Mouse (Mus musculus): Measurements from ENCODE around the gene Ocln. TPM values are rescaled to one million over a fixed set of nuclear protein-coding genes. Genes with fewer than 3 reads are reported as not detected.

Ocln gene
- 0.44 and 0.50 TPM in 2 replicates for polyA plus RNA-seq (2012; ENCODE audit: insufficient read depth, insufficient read length, missing spikeins)

DNA sequence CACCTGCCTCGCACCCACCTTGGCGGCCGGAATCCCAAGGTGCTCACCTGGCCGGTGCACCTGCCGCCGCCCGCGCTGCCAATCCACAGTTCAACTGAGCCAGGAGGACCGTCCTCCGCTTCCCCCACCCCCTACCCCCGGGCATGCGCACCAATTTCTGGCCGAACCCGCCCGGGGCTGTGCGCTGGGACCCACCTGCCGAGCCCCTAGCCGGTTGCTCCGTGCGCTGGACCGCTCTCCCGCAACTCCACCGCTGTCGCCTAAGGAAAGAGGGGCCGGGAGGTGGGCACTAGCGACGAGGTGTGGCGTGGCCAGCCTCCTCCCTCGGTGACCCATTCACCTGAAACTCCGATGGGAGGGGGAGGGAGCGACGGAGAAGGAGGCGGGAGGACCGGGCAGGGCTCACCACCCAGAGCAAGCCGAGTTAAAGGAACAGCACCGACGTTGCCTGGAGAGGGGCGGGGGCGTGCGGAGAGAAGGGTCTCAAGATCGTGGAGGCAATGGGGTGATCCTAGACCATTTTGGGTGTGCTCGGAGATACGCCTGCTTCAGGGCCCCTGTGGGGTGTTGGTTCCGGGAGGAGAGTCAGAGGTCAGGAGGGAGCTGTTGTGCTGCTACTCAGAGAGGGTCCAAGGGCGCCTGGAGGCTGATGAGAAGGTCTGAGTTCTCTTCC, at the start of gene Ocln:
TSS of gene Ocln (minus strand) at position 350 of the 673 bp plus-strand sequence.
- H3K4me3 ChIP-seq (ENCODE audit: insufficient read depth, low read length), result peak within 1 kb of the TSS; percentile 55
- TF ChIP-seq CTCF (IDR thresholded peaks at IDR 0.05; ENCODE audit: low read depth, low read length), result no peak
- TF ChIP-seq POLR2A (IDR thresholded peaks at IDR 0.05; ENCODE audit: borderline replicate concordance, low read depth, low read length), result no peak
- no peak within 1 kb of the TSS for H3K27ac ChIP-seq (ENCODE audit: insufficient read depth, low read depth, low read length)
- no peaks in the 10 kb centered on the region for H3K4me1 ChIP-seq (ENCODE audit: control insufficient read depth, insufficient read depth, low read length)

- TF ChIP-seq POLR2A (IDR thresholded peaks at IDR 0.05; ENCODE audit: borderline replicate concordance, low read depth, low read length) (no peak), CTCF (IDR thresholded peaks at IDR 0.05; ENCODE audit: low read depth, low read length) (no peak)
- H3K4me1 ChIP-seq (ENCODE audit: control insufficient read depth, insufficient read depth, low read length), result peaks cover 13% of the 10 kb centered on the region
- H3K4me3 ChIP-seq (ENCODE audit: insufficient read depth, low read length), result no peak overlapping the region
- no peak overlapping the region for H3K27ac ChIP-seq (ENCODE audit: insufficient read depth, low read depth, low read length)
Observed at GRCm38 (mm10) chr13:100601034-100601433, 48.5 kb upstream of the Ocln start.

GRCm38 (mm10) chr13:100600317-100600716, 47.8 kb upstream of the Ocln start:
- no peak overlapping the region for H3K4me3 ChIP-seq (ENCODE audit: insufficient read depth, low read length)
- no peak overlapping the region for H3K27ac ChIP-seq (ENCODE audit: insufficient read depth, low read depth, low read length)

GRCm38 (mm10) chr13:100597284-100597683, 44.8 kb upstream of the Ocln start:
- H3K27ac ChIP-seq (ENCODE audit: insufficient read depth, low read depth, low read length), result no peak overlapping the region
- H3K4me3 ChIP-seq (ENCODE audit: insufficient read depth, low read length), result no peak overlapping the region
- TF ChIP-seq POLR2A (IDR thresholded peaks at IDR 0.05; ENCODE audit: borderline replicate concordance, low read depth, low read length), result no peak
- TF ChIP-seq CTCF (IDR thresholded peaks at IDR 0.05; ENCODE audit: low read depth, low read length), result no peak
- H3K4me1 ChIP-seq (ENCODE audit: control insufficient read depth, insufficient read depth, low read length), result peaks cover 12% of the 10 kb centered on the region

More at GRCm38 (mm10) chr13:100600317-100600716, 47.8 kb upstream of the Ocln start:
- peaks cover 13% of the 10 kb centered on the region for H3K4me1 ChIP-seq (ENCODE audit: control insufficient read depth, insufficient read depth, low read length)
- TF ChIP-seq POLR2A (IDR thresholded peaks at IDR 0.05; ENCODE audit: borderline replicate concordance, low read depth, low read length), result no peak
- no peak for TF ChIP-seq CTCF (IDR thresholded peaks at IDR 0.05; ENCODE audit: low read depth, low read length)

GRCm38 (mm10) chr13:100595552-100595885, 43.0 kb upstream of the Ocln start:
- H3K4me3 ChIP-seq (ENCODE audit: insufficient read depth, low read length), result no peak overlapping the region

DNA sequence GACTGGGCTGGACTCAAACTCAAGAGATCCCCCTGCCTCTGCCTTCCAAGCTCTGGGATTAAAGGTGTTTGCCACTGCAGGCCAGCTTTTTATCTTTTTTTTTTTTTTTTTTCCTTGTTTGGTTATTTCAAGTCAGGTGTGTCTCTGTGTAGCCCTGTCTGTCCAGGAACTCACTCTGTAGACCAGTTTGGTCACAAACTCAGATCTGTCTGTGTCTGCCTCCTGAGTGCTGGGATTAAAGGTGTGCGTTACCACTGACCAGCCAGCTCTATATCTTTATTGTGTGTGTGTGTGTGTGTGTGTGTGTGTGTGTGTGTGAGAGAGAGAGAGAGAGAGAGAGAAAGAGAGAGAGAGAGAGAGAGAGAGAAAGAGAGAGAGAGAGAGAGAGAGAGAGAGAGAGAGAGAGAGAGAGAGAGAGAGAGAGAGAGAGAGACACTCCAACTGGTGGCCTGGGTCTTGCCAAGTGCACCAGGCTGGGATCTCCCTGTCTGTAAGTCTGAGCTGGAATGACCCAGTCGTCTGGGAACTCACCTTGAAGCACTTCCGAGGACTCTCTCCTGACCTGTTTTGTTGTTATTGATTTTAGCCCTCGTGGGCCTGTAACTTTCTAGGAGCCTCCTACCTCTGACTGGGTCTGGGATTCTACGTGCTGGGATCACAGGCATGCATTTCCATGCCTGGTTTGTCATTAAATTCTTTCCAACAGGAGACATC, 42.5 kb upstream of the Ocln start:
- Histone ChIP-seq H3K4me3 (ENCODE audit: insufficient read depth, low read length) (no peak overlapping the region), H3K27ac (ENCODE audit: insufficient read depth, low read depth, low read length) (no peak overlapping the region), H3K4me1 (ENCODE audit: control insufficient read depth, insufficient read depth, low read length) (peaks cover 4% of the 10 kb centered on the region; the same call in 1 of the 2 replicates)
- TF ChIP-seq CTCF (IDR thresholded peaks at IDR 0.05; ENCODE audit: low read depth, low read length) (no peak), POLR2A (IDR thresholded peaks at IDR 0.05; ENCODE audit: borderline replicate concordance, low read depth, low read length) (no peak)

More at GRCm38 (mm10) chr13:100595552-100595885, 43.0 kb upstream of the Ocln start:
- H3K4me1 ChIP-seq (ENCODE audit: control insufficient read depth, insufficient read depth, low read length), result peaks cover 4% of the 10 kb centered on the region; the same call in 1 of the 2 replicates
- no peak for TF ChIP-seq POLR2A (IDR thresholded peaks at IDR 0.05; ENCODE audit: borderline replicate concordance, low read depth, low read length)
- no peak for TF ChIP-seq CTCF (IDR thresholded peaks at IDR 0.05; ENCODE audit: low read depth, low read length)
- H3K27ac ChIP-seq (ENCODE audit: insufficient read depth, low read depth, low read length), result no peak overlapping the region

GRCm38 (mm10) chr13:100594041-100594792, 41.7 kb upstream of the Ocln start:
- TF ChIP-seq POLR2A (IDR thresholded peaks at IDR 0.05; ENCODE audit: borderline replicate concordance, low read depth, low read length) (no peak), CTCF (IDR thresholded peaks at IDR 0.05; ENCODE audit: low read depth, low read length) (no peak)
- peak overlapping the region; percentile 80 for H3K27ac ChIP-seq (ENCODE audit: insufficient read depth, low read depth, low read length)

DNA sequence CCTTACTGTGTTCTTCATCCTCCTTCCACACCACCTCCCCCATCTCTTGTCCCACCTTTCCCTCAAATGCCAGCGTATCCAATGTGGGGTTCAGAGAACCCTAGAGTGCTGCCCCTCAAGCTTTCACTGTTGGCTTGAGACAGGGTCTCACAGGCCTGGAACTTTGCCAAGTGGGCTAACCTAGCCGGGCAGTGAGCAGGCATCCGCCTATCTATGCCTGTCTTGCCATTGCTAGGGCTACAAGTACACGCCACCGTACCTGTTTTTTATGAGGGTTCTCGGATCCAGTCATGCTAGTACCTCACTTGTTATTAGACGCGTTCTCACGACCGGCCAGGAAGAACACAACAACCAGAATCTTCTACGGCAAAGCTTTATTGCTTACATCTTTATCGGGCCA, 36.1 kb upstream of the Ocln start:
- H3K4me3 ChIP-seq (ENCODE audit: insufficient read depth, low read length), result peak overlapping the region; percentile 22; the same call in 1 of the 2 replicates
- no peak overlapping the region for H3K27ac ChIP-seq (ENCODE audit: insufficient read depth, low read depth, low read length)
- H3K4me1 ChIP-seq (ENCODE audit: control insufficient read depth, insufficient read depth, low read length), result 0 out of 2 replicates have a peak, but pooled peaks cover 3% of the 10 kb centered on the region
- TF ChIP-seq POLR2A (IDR thresholded peaks at IDR 0.05; ENCODE audit: borderline replicate concordance, low read depth, low read length), result no peak
- TF ChIP-seq CTCF (IDR thresholded peaks at IDR 0.05; ENCODE audit: low read depth, low read length), result no peak

More at GRCm38 (mm10) chr13:100594041-100594792, 41.7 kb upstream of the Ocln start:
- Histone ChIP-seq H3K4me1 (ENCODE audit: control insufficient read depth, insufficient read depth, low read length) (peaks cover 4% of the 10 kb centered on the region; the same call in 1 of the 2 replicates), H3K4me3 (ENCODE audit: insufficient read depth, low read length) (peak overlapping the region; percentile 45)

GRCm38 (mm10) chr13:100582144-100582543, 29.6 kb upstream of the Ocln start:
- peaks cover 2% of the 10 kb centered on the region; the same call in 1 of the 2 replicates for H3K4me1 ChIP-seq (ENCODE audit: control insufficient read depth, insufficient read depth, low read length)
- TF ChIP-seq CTCF (IDR thresholded peaks at IDR 0.05; ENCODE audit: low read depth, low read length) (no peak), POLR2A (IDR thresholded peaks at IDR 0.05; ENCODE audit: borderline replicate concordance, low read depth, low read length) (no peak)
- H3K27ac ChIP-seq (ENCODE audit: insufficient read depth, low read depth, low read length), result no peak overlapping the region
- no peak overlapping the region for H3K4me3 ChIP-seq (ENCODE audit: insufficient read depth, low read length)

Data from bone marrow macrophage, adult 2 months (primary cell).